Mouse (Mus musculus) adrenal gland, adult (tissue): ENCODE measurements around the gene Aig1.

Experiments used
- DNase-seq, 2 experiments: peaks; one replicate each; pipeline ENCODE4 v3.0.0; 2022 to 2023; ENCODE audit warnings: low spot score in 1 of 2; ENCODE audit not compliant: inconsistent age in 2 of 2

The Aig1 gene

GRCm38 (mm10) chr10:13711281-13711829 is 157.4 kb downstream of the Aig1 start:
- DNase-seq, result no peak

- no peak for DNase-seq
Observed at GRCm38 (mm10) chr10:13705771-13706170, 163.0 kb downstream of the Aig1 start.

- no peak for DNase-seq
Observed at GRCm38 (mm10) chr10:13702688-13703087, 166.1 kb downstream of the Aig1 start.

- DNase-seq, result no peak
Observed at GRCm38 (mm10) chr10:13702043-13702442, 166.7 kb downstream of the Aig1 start.

GRCm38 (mm10) chr10:13696326-13696725 is 172.5 kb downstream of the Aig1 start:
- DNase-seq, result peak; percentile 17 to 43

GRCm38 (mm10) chr10:13693276-13693675 is 175.5 kb downstream of the Aig1 start:
- DNase-seq, result no peak

GRCm38 (mm10) chr10:13690773-13691172 is 178.0 kb downstream of the Aig1 start:
- DNase-seq, result no peak

- DNase-seq, result no peak
Observed at GRCm38 (mm10) chr10:13689841-13690590, 178.8 kb downstream of the Aig1 start.

GRCm38 (mm10) chr10:13688386-13689120 is 180.2 kb downstream of the Aig1 start:
- DNase-seq, result peak in 1 of 2 experiments; percentile 35

- DNase-seq, result no peak
Observed at GRCm38 (mm10) chr10:13687182-13687810, 181.5 kb downstream of the Aig1 start.

- peak; percentile 16 to 48 for DNase-seq
Observed at GRCm38 (mm10) chr10:13686127-13686526, 182.7 kb downstream of the Aig1 start.

GRCm38 (mm10) chr10:13685366-13685765 is 183.4 kb downstream of the Aig1 start:
- DNase-seq, result no peak

- DNase-seq, result no peak
Observed at GRCm38 (mm10) chr10:13684452-13684851, 184.3 kb downstream of the Aig1 start.

- peak in 1 of 2 experiments; percentile 49 for DNase-seq
Observed at GRCm38 (mm10) chr10:13682565-13682964, 186.2 kb downstream of the Aig1 start.

- DNase-seq, result no peak
Observed at GRCm38 (mm10) chr10:13677440-13677839, 191.3 kb downstream of the Aig1 start.

- DNase-seq, result no peak
Observed at GRCm38 (mm10) chr10:13675033-13675379, 193.8 kb downstream of the Aig1 start.

- no peak for DNase-seq
Observed at GRCm38 (mm10) chr10:13674304-13675032, 194.3 kb downstream of the Aig1 start.

GRCm38 (mm10) chr10:13667166-13667696 is 201.5 kb downstream of the Aig1 start:
- peak in 1 of 2 experiments; percentile 60 for DNase-seq

GRCm38 (mm10) chr10:13663476-13663875 is 205.3 kb downstream of the Aig1 start:
- DNase-seq, result no peak

- DNase-seq, result peak in 1 of 2 experiments; percentile 61
Observed at GRCm38 (mm10) chr10:13659778-13660177, 209.0 kb downstream of the Aig1 start.
